Mouse (Mus musculus): Measurements from ENCODE around the gene Scn2b.

DNA sequence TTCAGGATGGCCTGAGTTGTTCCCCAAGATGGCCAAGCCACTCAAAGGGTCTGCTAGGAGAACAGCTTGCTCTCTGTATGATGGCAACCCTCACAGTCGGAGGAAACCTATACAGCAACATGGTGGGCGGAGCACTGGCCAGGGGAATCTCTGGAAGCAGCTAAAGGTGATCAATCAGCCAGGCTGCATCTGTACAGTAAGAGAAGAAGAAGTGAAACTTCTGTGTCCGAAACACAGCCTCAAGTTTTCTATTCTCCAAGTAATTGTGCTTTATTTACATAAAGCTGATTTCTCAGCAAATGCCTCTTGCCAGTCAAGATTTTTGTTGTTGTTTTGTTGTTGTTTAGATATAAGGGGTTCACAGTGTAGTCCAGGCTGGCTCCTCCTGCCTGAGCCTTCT is 39.7 kb upstream of the Scn2b start:
- TF ChIP-seq CTCF (IDR thresholded peaks at IDR 0.05; ENCODE audit: insufficient read depth, low read depth, low read length) (no peak), POLR2A (IDR thresholded peaks at IDR 0.05; ENCODE audit: insufficient read depth, low read depth, low read length) (no peak)
